Mouse (Mus musculus) G1E (cell line): ENCODE measurements around the gene Pik3r2. TPM values are rescaled to one million over a fixed set of nuclear protein-coding genes. Genes with fewer than 3 reads are reported as not detected.

ENCODE experiments used
- ATAC-seq: 2 replicates; pipeline ENCODE4 v1.8.0; 2016; ENCODE audit warnings: mild to moderate bottlenecking; ENCODE audit not compliant: insufficient number of reproducible peaks, poor library complexity, low FRiP score, severe bottlenecking; ENCODE audit errors: extremely low read depth
- DNase-seq: peaks from one replicate; pipeline ENCODE4 v3.0.0; 2012; ENCODE audit warnings: low spot score
- H3K27me3 ChIP-seq: 2 replicates; pipeline ENCODE4 v1.6.1; 2012; ENCODE audit warnings: mild to moderate bottlenecking, low read length, inconsistent platforms; ENCODE audit not compliant: insufficient read depth
- H3K36me3 ChIP-seq: replicated peaks from 2 replicates; pipeline ENCODE3; 2012; ENCODE audit warnings: mild to moderate bottlenecking, inconsistent platforms
- H3K4me1 ChIP-seq: 2 replicates; pipeline ENCODE4 v1.6.1; 2012; ENCODE audit warnings: low read depth, low read length, inconsistent platforms, mixed read lengths; ENCODE audit not compliant: insufficient read depth
- H3K4me3 ChIP-seq: 2 replicates; pipeline ENCODE4 v1.5.1; 2012; ENCODE audit warnings: low read depth, mild to moderate bottlenecking, inconsistent platforms, low read length, moderate library complexity, mixed read lengths
- H3K9me3 ChIP-seq: replicated peaks from 2 replicates; pipeline ENCODE4 v1.6.1; 2012; ENCODE audit warnings: inconsistent platforms
- CTCF ChIP-seq: IDR thresholded peaks from 2 replicates; pipeline ENCODE4 v1.5.1; 2012; ENCODE audit warnings: low read depth, low read length, inconsistent platforms, mixed read lengths
- GATA1 ChIP-seq: IDR thresholded peaks from 2 replicates; pipeline ENCODE4 v1.6.1; 2012; ENCODE audit warnings: borderline replicate concordance, low read length, inconsistent platforms, mixed read lengths
- GATA2 ChIP-seq: IDR thresholded peaks from 2 replicates; pipeline ENCODE4 v1.6.1; 2012; ENCODE audit warnings: low read depth, low read length, inconsistent platforms, borderline replicate concordance
- POLR2AphosphoS5 ChIP-seq: IDR thresholded peaks from 2 replicates; pipeline ENCODE4 v1.6.1; 2012; ENCODE audit warnings: low read depth, low read length, inconsistent platforms; ENCODE audit not compliant: insufficient replicate concordance
- TAL1 ChIP-seq: conservative IDR thresholded peaks from 2 replicates; pipeline ENCODE4 v1.6.1; 2012; ENCODE audit warnings: low read depth, low read length, inconsistent platforms, mixed read lengths
- polyA plus RNA-seq: library from polyadenylated mRNA; stranded (reverse); fragments of >175 nt; gene quantifications from 2 replicates; pipeline ENCODE4 v1.2.3, GENCODE M21; 2012
- total RNA-seq, 2 experiments: library from RNA; stranded (forward) in 1 of 2; stranded (reverse) in 1 of 2; fragments of 200-1000 nt in 1 of 2; fragments of >200 nt in 1 of 2; fragmentation: Nextera tagmentation in 1 of 2; gene quantifications; 2 replicates each; pipeline ENCODE4 v1.2.3; 2014 to 2017

Gene Pik3r2
- total and polyA plus RNA-seq, 3 experiments: 7.1 to 55.0 (median 13.3) TPM

DNA sequence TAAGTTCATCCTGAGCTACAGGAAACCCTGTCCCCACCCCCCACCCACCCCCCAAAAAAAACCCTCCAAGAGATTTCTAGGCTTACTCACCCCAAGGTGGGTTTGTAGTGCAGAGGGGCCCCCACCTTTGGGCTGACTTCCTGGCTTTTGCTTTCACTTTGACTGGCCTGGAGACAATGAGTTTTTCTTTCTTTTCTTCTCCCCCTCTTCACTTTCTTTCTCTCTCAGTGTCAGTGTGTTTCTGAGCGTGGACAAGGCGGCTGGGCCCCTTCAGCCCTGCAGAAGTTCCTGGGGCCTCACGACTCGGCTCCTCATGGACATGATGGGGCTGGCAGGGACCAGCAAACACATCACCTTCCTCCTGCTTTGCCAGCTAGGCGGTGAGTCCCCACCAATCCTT is 31.7 kb upstream of the Pik3r2 start, which contains the start of gene Il12rb1:
Il12rb1 (plus strand) TSS at position 211 of the 400 bp plus-strand sequence.
- H3K4me1 ChIP-seq: peaks cover 91% of the 10 kb centered on the region
- H3K36me3 ChIP-seq: no peaks in the 10 kb centered on the region
- TF ChIP-seq GATA2 (no peak), POLR2AphosphoS5 (no peak), TAL1 (no peak), GATA1 (no peak), CTCF (no peak)
- no peak for ATAC-seq
- peaks cover 15% of the 10 kb centered on the region; the same call in 1 of the 2 replicates for H3K27me3 ChIP-seq
- H3K4me3 ChIP-seq: no peak within 1 kb of the TSS; the same call in 1 of the 2 replicates
- no peaks in the 10 kb centered on the region for H3K9me3 ChIP-seq
- DNase-seq: no peak

DNA sequence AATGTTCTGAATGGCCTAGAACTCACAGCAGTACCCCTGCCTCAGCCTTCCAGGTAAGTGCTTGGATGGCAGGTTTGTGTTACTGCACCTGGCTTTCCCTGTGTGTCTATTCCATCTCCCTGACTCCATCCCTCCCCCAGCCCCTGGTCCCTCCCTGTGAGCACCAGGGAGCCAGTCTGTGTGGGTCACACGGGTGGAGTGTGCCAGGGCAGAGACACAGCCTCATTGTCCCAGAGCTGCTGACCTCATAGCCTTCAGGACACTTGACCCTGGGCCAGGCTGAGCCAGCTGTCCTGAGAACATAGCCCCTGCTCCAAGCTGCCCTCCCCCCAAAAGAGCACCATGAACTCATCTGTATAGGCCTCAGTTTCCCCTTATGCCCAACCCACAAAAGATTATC is 30.8 kb upstream of the Pik3r2 start:
- H3K4me3 ChIP-seq: no peak overlapping the region
- no peaks in the 10 kb centered on the region for H3K9me3 ChIP-seq
- H3K36me3 ChIP-seq: peaks cover 2% of the 10 kb centered on the region
- DNase-seq (no peak), ATAC-seq (no peak)
- H3K4me1 ChIP-seq: peaks cover 89% of the 10 kb centered on the region
- peaks cover 10% of the 10 kb centered on the region; the same call in 1 of the 2 replicates for H3K27me3 ChIP-seq
- TF ChIP-seq TAL1 (no peak), GATA1 (no peak), CTCF (no peak), POLR2AphosphoS5 (no peak), GATA2 (no peak)

- Histone ChIP-seq H3K36me3 (peaks cover 8% of the 10 kb centered on the region), H3K9me3 (no peaks in the 10 kb centered on the region), H3K4me3 (no peak overlapping the region; the same call in 1 of the 2 replicates), H3K27me3 (peaks cover 10% of the 10 kb centered on the region; the same call in 1 of the 2 replicates), H3K4me1 (peaks cover 93% of the 10 kb centered on the region)
- DNase-seq (peak; percentile 46), ATAC-seq (peak; percentile 32)
- TF ChIP-seq GATA1 (no peak), TAL1 (no peak), POLR2AphosphoS5 (no peak), CTCF (no peak), GATA2 (no peak)
Observed at GRCm38 (mm10) chr8:70806541-70806940, 30.0 kb upstream of the Pik3r2 start.

GRCm38 (mm10) chr8:70804481-70805206 is 28.1 kb upstream of the Pik3r2 start, which contains the start of gene Mast3:
Gene Mast3 (minus strand): TSS chr8:70805054.
- DNase-seq (peak; percentile 91), ATAC-seq (peak; percentile 72)
- Histone ChIP-seq H3K9me3 (no peaks in the 10 kb centered on the region), H3K4me3 (peak within 1 kb of the TSS; percentile 76), H3K27me3 (peaks cover 2% of the 10 kb centered on the region; the same call in 1 of the 2 replicates), H3K36me3 (peaks cover 19% of the 10 kb centered on the region), H3K4me1 (peaks cover 83% of the 10 kb centered on the region)
- no peak for TF ChIP-seq TAL1

GRCm38 (mm10) chr8:70803761-70804480 is 27.4 kb upstream of the Pik3r2 start:
- DNase-seq: peak; percentile 70
- Histone ChIP-seq H3K4me3 (peak overlapping the region; percentile 76), H3K9me3 (no peaks in the 10 kb centered on the region), H3K4me1 (peaks cover 82% of the 10 kb centered on the region), H3K36me3 (peaks cover 26% of the 10 kb centered on the region), H3K27me3 (no peaks in the 10 kb centered on the region)
- TF ChIP-seq POLR2AphosphoS5 (no peak), CTCF (no peak), GATA1 (no peak), GATA2 (no peak), TAL1 (no peak)
- ATAC-seq: peak; percentile 15; the same call in 1 of the 2 replicates

DNA sequence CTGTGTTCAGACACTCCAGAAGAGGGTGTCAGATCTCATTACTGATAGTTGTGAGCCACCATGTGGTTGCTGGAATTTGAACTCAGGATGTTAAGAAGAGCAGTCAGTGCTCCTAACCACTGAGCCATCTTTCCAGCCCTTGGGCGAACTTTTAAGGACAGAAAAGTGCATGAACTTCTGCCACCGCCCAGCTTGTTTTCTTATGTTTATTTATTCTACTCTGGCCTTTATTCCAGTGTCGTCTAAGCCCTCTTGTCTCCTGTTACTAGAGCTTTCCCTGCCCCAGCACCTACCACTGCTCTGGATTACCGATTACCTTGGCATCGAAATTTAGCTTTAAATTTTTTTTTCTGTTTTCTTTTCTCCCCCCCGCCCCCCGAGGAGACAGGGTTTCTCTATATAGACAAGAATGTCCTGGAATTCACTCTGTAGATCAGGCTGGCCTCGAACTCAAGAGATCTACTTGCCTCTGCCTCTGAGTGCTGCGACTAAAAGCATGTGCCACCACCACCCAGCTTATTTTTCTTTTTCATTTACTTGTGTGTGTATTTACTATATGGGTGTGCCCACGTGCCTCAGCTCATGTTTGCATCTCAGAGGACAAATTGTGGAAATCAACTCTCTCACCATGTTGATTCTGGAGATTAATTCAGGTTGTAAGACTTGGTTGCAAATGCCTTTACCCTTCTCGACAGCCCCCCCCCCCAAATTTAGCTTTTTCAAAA is 26.4 kb upstream of the Pik3r2 start:
- Histone ChIP-seq H3K36me3 (peaks cover 30% of the 10 kb centered on the region), H3K4me1 (peaks cover 81% of the 10 kb centered on the region), H3K9me3 (no peaks in the 10 kb centered on the region), H3K4me3 (peak overlapping the region; percentile 76), H3K27me3 (no peaks in the 10 kb centered on the region)
- DNase-seq: no peak
- ATAC-seq: no peak
- TF ChIP-seq GATA1: no peak
- no peak for TF ChIP-seq POLR2AphosphoS5
- no peak for TF ChIP-seq TAL1
- TF ChIP-seq GATA2: no peak
- TF ChIP-seq CTCF: no peak
